Mouse (Mus musculus) colon, adult 2 months (tissue): ENCODE measurements around the gene Sap18b. TPM values are rescaled to one million over a fixed set of nuclear protein-coding genes. Genes with fewer than 3 reads are reported as not detected.

ENCODE experiments used
- polyA plus RNA-seq: library from polyadenylated mRNA; depleted of rRNA; stranded (reverse); fragments of >200 nt; gene quantifications from 2 replicates; pipeline ENCODE4 v1.2.3, GENCODE M21; 2012; rRNA removed

Sap18b gene
- polyA plus RNA-seq: 26.0 and 43.5 TPM in 2 replicates

GRCm38 (mm10) chr8:95825162-95825561, at the start of gene Sap18b:
Sap18b (plus strand) TSS chr8:95825346.

GRCm38 (mm10) chr8:95807331-95807843, 17.8 kb upstream of the Sap18b start, which contains the start of gene Cnot1:
Cnot1 (minus strand) TSS chr8:95807464.

GRCm38 (mm10) chr8:95853102-95853843, 28.1 kb downstream of the Sap18b start, which contains the start of gene Slc38a7:
Slc38a7 (minus strand) TSS chr8:95853539.

Other genes with a start within 250 kb of the Sap18b start
- not detected in 2 replicates for gene Prss54, start 249.0 kb upstream of the Sap18b start, polyA plus RNA-seq
- gene Gins3, start 191.9 kb upstream of the Sap18b start, polyA plus RNA-seq: 0.97 and 1.3 TPM in 2 replicates
- gene Ndrg4, start 148.4 kb upstream of the Sap18b start, polyA plus RNA-seq: 41.0 and 44.7 TPM in 2 replicates
- 10.4 and 11.7 TPM in 2 replicates for gene Setd6, start 109.5 kb upstream of the Sap18b start, polyA plus RNA-seq
- 70.0 and 73.8 TPM in 2 replicates for gene Cnot1, start 17.9 kb upstream of the Sap18b start, polyA plus RNA-seq
- gene Slc38a7, start 28.2 kb downstream of the Sap18b start, polyA plus RNA-seq: 18.0 and 23.0 TPM in 2 replicates
- gene Got2, start 63.2 kb downstream of the Sap18b start, polyA plus RNA-seq: 53.6 and 58.1 TPM in 2 replicates